Mouse (Mus musculus) urinary bladder, postnatal 36 days (tissue): ENCODE measurements at regions not wholly inside any gene's neighbourhood (a gene's known extent, or its start where the extent isn't known, plus 50 kb on each side); places are given as distances from the start of the nearest gene placed in this dataset.

Experiments
- DNase-seq, 2 experiments: peaks; one replicate each; pipeline ENCODE4 v3.0.0; 2022; ENCODE audit warnings: low spot score in 2 of 2, mixed read lengths in 1 of 2

GRCm38 (mm10) chr12:117430886-117431285, 85.4 kb upstream of the Rapgef5 start:
- no peak for DNase-seq

DNA sequence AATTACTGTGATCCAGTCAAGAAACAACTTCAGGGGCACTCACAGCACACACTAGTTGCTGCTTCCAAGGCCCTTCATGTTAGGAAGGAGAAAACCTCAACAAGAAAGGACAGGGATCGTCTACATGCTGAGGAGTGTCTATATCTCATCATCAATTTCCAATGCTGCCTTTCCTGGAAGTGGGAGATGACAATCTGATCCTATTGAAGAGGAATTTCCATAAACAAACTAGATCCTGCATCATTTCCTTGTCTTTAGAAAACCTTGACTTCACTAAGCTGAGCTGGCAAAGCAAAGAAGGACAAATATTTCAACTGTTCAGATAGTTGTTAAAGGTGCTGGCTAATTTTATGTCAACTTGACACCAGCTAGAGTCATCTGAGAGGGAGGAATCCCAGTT, 83.5 kb upstream of the Rapgef5 start:
- no peak for DNase-seq

GRCm38 (mm10) chr12:117437011-117437410, 79.3 kb upstream of the Rapgef5 start:
- DNase-seq: no peak

- peak in 1 of 2 experiments; percentile 8 for DNase-seq
These were observed 77.2 kb upstream of the Rapgef5 start for GRCm38 (mm10) chr12:117439015-117439605.

GRCm38 (mm10) chr12:117444247-117444989, 71.9 kb upstream of the Rapgef5 start:
- DNase-seq: no peak

DNA sequence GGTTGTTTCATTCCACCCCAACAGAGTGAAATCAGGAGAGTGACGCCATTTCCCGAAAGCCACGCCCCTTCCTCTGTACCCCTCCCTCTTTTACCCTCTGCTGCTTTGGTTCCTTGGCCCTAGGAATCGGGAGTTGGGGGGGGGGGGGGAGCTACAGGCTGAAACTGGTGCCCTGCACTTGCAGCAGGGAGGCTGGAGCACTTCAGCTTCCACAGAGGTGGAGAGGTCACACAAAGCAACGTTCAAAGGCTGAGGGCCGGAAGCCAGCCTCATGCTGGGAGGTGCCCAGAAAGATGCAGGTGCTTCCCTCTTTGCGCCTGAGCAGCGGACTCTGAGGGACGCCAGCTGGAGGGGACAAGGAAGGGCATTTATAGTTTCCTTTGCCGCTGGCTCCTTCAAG, 69.1 kb upstream of the Rapgef5 start:
- no peak for DNase-seq

DNA sequence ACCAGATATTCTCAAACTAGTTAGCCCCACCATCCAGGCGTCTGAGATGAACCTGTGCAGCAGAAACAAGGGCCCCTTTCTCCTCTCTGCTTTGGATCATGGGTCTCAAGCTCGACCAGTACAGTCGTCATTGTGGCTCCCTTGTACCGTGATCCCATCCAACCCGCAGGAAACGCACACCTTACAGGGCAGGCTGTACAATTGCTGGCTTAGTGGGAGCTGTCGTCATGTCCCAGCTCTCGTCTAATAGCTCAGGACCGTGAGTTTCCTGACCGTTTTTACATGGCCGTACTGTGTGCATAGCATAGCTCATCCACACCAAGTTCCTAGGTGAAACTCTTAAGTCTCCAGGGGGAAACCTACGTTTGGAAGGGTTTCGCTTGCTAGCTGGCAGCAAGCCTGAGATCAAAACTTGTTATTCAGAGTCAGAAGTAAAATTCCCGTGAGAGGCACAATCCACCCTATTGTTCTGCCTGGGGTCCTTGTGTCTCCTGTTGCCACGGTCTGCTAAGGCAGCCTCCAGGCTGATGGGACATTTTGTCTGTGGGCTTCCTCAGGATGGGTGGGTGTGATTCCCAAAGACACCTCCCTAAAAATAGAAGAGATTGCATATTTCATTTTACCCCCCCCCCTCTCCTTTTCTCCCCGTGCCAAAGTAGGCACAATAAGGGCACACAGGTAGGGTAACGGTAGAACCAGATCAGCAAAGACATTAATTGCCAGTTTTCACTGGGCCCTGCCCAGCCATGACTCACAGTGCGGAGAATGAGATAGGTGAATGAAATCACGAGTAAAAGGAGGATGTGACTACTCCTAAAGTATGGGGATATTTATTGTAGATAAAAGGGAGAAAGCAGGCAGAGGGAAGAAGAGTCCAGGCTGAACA, 68.2 kb upstream of the Rapgef5 start:
- peak in 1 of 2 experiments; percentile 11 for DNase-seq

DNA sequence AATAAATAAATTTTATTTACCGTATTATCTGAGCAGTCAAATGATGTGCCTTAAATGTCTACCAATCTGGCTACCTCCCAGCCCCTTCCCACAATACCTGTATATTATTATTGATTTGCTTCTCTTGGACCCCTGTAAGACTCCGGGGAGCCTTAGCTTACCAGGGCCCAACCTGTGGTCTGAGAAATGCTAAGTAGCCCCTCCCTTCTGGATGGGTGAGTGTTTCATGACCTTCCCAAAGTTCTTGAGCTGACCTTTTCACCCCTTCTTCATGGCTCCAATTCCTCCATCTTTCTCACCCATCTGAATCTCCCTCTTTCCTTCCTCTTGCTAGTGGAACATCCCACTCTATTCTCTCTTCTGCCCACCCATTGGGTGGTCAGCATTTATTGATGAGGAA, 67.2 kb upstream of the Rapgef5 start:
- no peak for DNase-seq

DNA sequence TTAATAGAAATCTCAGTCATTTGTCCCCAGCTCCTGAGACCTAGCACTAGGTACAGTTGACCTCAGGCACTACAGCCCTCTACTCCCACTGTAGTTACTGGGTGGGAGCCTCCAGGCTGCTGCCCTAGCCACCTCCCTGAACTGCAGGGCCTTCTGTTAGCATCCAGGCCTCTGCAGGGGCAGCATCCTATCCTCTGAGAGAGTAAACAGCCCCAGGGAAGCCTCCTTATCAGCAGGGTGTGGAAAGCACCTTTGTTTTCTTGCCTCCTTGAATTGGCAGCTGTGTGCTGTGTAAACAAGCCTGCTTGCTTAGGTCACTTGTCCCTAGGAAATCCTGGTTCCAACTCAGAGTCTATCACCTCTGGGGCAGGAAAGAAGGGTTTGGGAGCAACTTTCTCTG, 66.2 kb upstream of the Rapgef5 start:
- DNase-seq: no peak

DNA sequence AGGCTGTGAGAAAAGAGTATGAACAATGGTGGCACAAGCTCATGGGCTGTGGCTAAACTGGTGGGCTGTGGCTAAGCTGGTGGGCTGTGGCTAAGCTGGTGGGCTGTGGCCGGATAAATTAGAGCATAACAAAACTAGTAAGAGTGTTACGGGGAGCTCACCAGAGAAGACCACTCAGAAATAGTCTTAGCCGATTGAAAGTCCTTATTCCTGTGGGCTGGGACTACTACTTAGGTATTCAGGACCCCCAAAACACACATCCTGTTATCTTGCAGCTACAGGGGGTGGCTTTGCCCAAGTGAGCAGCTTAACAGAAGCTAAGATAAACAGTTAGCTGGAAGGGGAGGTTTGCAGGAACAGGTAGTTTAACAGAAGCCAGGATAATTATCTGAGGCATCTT, 65.4 kb upstream of the Rapgef5 start:
- no peak for DNase-seq

DNA sequence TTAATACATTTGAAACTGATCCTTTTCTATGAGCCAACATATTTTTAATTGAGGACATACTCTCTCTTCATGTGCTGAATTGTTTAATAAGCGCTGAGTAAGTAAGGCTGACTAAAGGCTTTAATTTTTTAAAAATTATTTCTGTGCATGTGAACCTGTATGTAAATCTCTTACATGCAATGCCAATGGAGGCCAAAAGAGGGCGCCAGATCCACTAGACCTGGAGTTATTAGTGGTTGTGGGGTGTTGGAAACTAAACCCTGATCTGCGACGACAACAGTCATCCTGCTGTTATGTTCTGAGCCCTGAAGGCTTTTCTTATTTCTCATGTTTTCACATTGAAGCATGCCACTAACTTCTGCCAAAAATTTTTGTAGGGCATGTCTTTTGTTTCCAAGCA, 64.8 kb upstream of the Rapgef5 start:
- DNase-seq: no peak

DNA sequence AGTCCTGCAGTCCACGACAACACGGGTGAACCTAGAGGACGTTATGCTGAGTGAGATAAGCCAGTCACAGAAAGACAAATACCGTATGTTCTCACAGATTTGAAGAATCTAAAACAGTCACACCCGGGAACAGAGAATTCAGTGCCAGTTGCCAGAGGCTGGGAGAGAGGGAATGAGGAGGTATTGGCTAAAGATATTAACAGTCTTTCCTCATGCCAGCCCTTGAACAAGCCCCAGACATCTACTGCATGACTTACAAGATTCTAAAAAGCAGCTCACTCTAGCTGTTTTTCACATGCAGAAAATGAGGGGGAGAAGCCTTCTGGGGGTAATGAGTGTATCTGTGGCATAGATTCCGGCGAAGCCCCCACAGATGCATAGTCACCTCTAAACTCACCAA, 60.5 kb upstream of the Rapgef5 start:
- DNase-seq: no peak

GRCm38 (mm10) chr12:117458132-117459070, 57.9 kb upstream of the Rapgef5 start:
- no peak for DNase-seq

GRCm38 (mm10) chr12:117459541-117459940, 56.7 kb upstream of the Rapgef5 start:
- no peak for DNase-seq

DNA sequence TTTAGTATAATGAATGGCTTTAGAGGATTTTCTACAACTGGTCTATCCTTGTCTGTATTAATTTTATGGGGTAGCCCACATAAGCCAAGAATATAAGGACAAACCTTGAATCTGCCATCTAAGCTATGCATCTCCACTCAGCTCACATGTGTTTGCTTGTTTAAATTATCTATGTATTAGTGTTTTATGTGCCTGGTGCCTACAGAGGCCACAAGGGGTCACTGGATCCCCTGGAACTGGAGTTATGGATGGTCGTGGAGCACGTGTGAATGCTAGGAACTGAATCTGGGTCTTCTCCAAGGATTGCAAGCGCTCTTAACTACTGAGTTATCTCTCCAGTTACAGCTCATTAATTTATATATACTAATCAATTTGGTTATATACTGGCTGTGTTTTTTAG, 51.1 kb upstream of the Rapgef5 start:
- DNase-seq: no peak

- no peak for DNase-seq
These were observed 50.3 kb upstream of the Rapgef5 start for GRCm38 (mm10) chr12:117465998-117466397.
